Mouse (Mus musculus) cerebellum, postnatal 4 days (tissue): ENCODE measurements around the gene Lcorl.

Experiments
- DNase-seq, 2 experiments: peaks; one replicate each; pipeline ENCODE4 v3.0.0; 2022; ENCODE audit warnings: low spot score in 2 of 2, mixed read lengths in 1 of 2

Gene Lcorl

DNA sequence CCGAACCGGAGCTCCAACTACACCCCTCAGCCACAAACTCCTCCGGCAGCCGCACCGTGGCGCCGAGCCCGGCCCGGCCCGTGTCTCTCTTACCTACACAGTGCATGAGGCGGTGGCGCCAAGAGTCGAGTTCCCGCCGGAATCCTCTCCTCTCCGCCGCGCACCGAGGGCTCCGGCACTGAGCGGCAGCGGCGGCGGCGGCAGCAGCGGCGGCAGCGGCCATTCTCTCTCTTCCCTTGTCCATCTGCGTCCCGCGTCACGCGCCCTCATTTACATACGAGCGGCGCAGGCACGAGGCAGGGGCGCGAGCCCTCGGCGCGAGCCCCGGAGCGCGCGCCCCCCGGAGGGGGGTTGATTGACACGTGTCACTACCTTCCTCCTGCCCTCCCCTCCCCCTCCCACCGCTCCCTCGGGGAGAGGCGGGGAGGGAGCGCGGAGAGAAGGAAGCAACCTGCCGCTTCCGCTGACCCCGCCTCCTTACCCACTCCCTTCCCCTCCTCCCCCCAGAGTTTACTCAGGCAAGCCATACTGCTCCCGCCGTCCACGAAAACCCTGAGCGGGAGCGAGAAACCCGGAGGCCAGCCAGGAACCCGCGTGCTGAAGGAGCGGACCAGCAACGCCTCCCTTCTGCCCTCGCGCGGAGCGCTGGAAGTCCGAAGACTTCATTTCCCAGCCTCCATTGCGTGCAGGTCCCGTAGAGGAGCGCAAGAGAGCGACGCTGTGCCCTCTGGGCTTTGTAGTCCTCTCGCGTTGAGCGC lies at the start of gene Lcorl:
Gene Lcorl, minus strand, starts transcription at position 362 of the 758 bp plus-strand sequence.
- peak; percentile 77 to 94 for DNase-seq

GRCm38 (mm10) chr5:45904683-45905082 lies 47.3 kb upstream of the Lcorl start:
- DNase-seq = no peak

DNA sequence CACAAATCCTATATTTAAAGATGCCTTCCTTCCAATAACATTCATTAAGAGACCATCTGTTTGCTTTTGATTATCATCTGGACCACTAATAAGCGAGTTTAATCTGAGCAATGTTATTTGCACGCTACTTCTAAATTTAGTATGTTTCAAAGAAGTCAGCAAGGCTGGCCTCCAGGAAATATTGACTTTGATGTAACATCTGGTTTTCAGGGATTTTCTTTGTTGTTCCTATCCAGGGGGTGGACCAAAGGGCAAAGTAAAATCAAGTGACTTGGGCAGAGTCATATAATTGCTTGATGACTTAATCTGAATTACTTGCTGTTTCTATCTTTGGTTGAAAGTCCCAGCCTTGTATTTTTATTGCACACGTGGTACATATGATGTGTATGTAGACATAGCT lies 45.8 kb upstream of the Lcorl start:
- no peak for DNase-seq

GRCm38 (mm10) chr5:45895362-45895761 lies 37.9 kb upstream of the Lcorl start:
- DNase-seq = no peak

DNA sequence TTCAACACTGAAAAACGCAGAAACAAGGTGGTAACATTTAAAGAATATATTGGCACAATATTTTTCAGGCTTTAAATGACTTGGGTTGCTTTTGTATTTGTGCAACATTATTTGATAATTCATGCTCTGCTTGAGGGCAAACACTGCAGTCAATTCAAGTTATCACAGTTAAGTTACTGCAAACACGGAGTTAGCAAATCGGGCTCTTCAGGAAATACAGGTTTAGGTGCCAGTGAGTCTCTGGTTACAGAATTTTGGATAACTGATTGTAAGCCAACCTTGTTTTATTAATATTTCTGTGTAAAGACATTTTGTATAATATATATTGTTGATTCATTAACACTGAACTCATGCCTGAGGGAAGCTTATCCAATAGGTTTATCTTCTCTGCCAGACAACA lies 36.3 kb upstream of the Lcorl start:
- no peak for DNase-seq

DNA sequence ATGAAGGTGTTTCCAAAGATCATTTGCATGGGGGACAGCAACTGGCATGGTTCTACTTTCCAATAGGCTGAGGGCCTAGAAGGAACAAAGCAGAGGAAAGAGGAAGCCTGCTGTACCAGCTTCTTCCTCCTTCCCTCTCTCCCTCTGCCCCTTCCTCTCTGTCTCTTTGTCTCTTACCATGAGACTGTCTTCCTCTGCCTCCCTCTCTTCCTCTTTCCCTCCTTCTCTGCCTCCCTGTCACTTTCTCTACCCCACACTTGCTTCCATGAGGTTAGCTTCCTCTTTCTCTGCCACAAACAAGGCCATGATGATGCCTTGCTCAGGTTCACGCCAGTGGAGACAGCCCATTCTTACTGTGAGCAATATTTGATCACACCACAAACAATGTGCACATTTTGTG lies 18.9 kb upstream of the Lcorl start:
- DNase-seq = no peak

DNA sequence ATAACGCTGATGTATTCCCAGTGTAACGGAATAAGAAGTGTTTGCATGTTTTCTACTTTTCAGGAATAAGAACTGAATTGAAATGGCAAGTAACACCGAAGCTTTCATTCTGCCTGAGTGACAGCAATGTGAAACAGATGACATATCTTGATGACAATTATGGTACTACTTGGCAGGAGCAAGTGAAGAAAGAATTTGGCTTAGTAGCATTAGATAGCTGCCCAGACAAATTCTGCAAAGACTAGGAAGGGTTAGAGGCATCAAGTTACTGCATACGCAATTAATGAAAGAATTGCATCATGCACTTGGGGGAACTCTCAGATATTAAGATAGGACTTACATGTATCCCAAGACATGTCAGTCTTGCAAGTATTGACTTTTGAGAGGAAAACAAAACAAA lies 18.1 kb upstream of the Lcorl start:
- DNase-seq = no peak

- DNase-seq = no peak
Measured at GRCm38 (mm10) chr5:45874284-45875030, 17.0 kb upstream of the Lcorl start.

- DNase-seq = no peak
Measured at GRCm38 (mm10) chr5:45858368-45858767, 953 bp upstream of the Lcorl start.

- no peak for DNase-seq
Measured at GRCm38 (mm10) chr5:45856876-45857253, 550 bp downstream of the Lcorl start.

- peak; percentile 24 to 60 for DNase-seq
Measured at GRCm38 (mm10) chr5:45856303-45856821, 1.1 kb downstream of the Lcorl start.

DNA sequence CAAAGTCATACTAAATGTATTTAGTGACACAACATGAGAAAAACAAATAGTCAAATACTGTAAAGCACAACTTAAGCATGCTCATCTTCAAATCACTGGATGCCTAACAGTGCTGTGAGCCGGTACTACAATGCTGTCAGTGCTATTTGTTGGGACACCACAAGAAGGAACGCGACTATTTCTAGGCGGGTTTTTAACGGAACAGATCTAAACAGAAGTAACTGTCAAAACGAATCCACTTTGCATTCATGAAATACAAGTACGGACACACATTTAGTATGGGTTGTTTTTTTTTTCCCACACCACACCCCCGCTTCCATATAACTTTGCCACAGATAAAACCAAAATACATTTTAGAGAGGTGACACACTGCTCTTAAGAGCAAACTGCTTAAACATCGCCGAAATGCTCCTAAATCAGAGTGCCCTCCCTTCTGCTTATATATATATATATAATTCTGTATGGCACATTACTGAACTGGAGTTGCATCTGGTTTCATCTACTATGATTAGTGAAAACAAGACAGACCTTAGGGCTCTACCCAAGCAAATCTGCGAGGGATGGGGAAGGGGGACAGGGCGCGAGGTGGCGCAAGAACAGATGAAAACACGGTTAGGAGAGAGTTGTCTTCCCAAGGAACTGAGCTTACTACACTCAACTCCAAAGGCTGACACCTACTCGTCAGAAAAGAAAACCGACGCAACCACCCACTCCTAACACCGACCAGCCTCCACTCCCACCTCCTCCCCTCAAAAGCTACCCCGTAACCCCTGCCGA lies 1.7 kb downstream of the Lcorl start:
- DNase-seq = peak; percentile 25 to 42

- no peak for DNase-seq
Measured at GRCm38 (mm10) chr5:45844723-45845122, 12.7 kb downstream of the Lcorl start.

- no peak for DNase-seq
Measured at GRCm38 (mm10) chr5:45835131-45835530, 22.3 kb downstream of the Lcorl start.

DNA sequence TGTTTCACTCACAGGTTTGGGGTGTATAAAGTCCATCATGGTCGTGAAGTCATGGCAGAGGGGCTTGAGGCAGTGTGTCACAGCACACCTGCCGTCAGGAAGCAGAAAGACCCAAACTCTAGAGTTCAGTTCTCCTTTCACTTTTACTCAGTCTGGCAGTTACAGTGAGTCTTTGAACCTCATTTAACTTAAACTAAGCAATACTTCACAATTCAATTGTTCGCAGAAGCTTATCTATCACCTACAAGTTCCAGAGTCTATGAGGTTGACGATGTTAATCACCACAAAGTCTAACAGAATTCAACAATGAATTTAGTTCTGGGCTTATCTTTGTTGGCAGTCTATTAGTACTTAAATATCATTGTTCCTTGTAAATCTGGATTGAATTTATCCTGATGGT lies 45.9 kb downstream of the Lcorl start:
- no peak for DNase-seq

GRCm38 (mm10) chr5:45791864-45792263 lies 65.6 kb downstream of the Lcorl start:
- no peak for DNase-seq

- DNase-seq = no peak
Measured at GRCm38 (mm10) chr5:45790221-45790620, 67.2 kb downstream of the Lcorl start.

- no peak for DNase-seq
Measured at GRCm38 (mm10) chr5:45757502-45758121, 99.8 kb downstream of the Lcorl start.

- DNase-seq = no peak
Measured at GRCm38 (mm10) chr5:45737911-45738310, 119.5 kb downstream of the Lcorl start.

DNA sequence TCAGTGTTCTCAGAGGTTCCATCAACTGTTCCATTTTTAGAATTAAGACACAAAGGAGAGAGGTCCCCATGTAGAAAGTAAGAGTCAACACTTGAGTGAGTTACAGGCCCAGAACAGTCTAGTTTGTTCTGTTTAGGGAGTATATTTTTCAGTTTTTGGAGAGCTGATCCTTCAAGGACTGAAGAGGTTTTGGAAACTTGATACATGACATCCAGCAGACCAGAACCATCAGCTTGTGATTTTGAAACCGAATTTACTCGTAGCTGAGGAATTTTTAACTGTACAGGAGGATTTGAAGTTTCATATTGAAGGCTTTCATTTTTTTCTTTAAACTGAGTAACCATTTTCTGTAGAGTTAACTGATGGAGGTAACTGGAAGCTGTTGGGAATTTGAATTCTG lies 123.7 kb downstream of the Lcorl start:
- no peak for DNase-seq

- no peak for DNase-seq
Measured at GRCm38 (mm10) chr5:45718848-45719488, 138.4 kb downstream of the Lcorl start.
